Mouse (Mus musculus): ENCODE data around the gene Anapc11.

DNA sequence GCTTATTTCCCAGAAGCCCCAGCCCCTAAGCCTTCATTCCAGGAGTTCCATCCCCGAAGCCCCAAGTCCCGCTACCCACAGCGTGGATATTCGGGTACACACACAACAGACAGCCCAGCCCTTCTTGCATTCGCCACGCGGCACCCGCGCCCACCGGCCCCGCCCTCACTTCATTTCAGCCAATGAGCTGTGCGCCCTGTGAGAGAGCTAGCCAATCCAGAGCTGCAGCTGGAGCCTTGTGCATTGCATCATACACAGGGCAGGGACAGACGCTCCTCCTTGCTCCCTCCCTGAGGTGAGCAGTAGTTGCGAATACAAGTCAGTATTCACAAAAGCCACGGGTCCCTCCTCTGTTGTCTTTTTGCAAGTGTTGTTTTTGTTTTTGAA is 45.4 kb downstream of the Anapc11 start, which contains the start of gene Pycr1:
- no peak for TF ChIP-seq CTCF (conservative IDR thresholded peaks at IDR 0.05; ENCODE audit: low read length)
- TF ChIP-seq POU5F1 (IDR thresholded peaks at IDR 0.05; ENCODE audit: borderline replicate concordance, low read length): no peak

Data from E14TG2a.4 (cell line).